Comparison of ENCODE assay signal across 36 mouse cellular contexts in genomic region chr3:67935829-67936228, GRCm38 (mm10). TPM values are rescaled to one million over a fixed set of nuclear protein-coding genes. Genes with fewer than 3 reads are reported as not detected.
"Had no signal": no experiment of that assay in that cellular context is flagged by ENCODE, and none has a peak within 500 bp of the region (broad histone marks: within the 10 kb centered on the region; RNA-seq: fewer than 3 reads in every experiment).

No protein-coding gene starts in this region.

- H3K4me3 ChIP-seq: embryonic facial prominence, embryonic 10.5 days; embryonic facial prominence, embryonic 12.5 days; embryonic facial prominence, embryonic 13.5 days; embryonic facial prominence, embryonic 15.5 days; erythroblast, embryonic 14.5 days; forebrain, embryonic 10.5 days; forebrain, embryonic 12.5 days; forebrain, embryonic 13.5 days; forebrain, embryonic 15.5 days; gastrocnemius, adult 2 months; heart, adult 2 months had no signal

- H3K9me3 ChIP-seq: embryonic facial prominence, embryonic 10.5 days; embryonic facial prominence, embryonic 12.5 days; embryonic facial prominence, embryonic 13.5 days; embryonic facial prominence, embryonic 15.5 days; forebrain, embryonic 10.5 days; forebrain, embryonic 12.5 days; forebrain, embryonic 13.5 days; forebrain, embryonic 15.5 days had no signal

- H3K9ac ChIP-seq: embryonic facial prominence, embryonic 12.5 days; embryonic facial prominence, embryonic 13.5 days; embryonic facial prominence, embryonic 15.5 days; forebrain, embryonic 12.5 days; forebrain, embryonic 13.5 days; forebrain, embryonic 15.5 days; forebrain, postnatal 0 days had no signal

- H3K4me1 ChIP-seq: embryonic facial prominence, embryonic 10.5 days; embryonic facial prominence, embryonic 12.5 days; embryonic facial prominence, embryonic 13.5 days; embryonic facial prominence, embryonic 15.5 days; forebrain, embryonic 12.5 days; forebrain, embryonic 13.5 days had no signal

- ATAC-seq: forebrain, embryonic 13.5 days; forebrain, embryonic 14.5 days; forebrain, embryonic 15.5 days; forebrain, embryonic 16.5 days; forebrain, postnatal 0 days had no signal

- DNase-seq: cerebellum, adult 9-10 months; cerebellum, adult 9-11 months; cerebellum, postnatal 10 days; cerebellum, postnatal 14 days; cerebellum, postnatal 25 days; cerebellum, postnatal 36 days; embryo, embryonic 11 days; forebrain, postnatal 0 days; gastrocnemius, adult 2 months; gastrocnemius, postnatal 10 days; gastrocnemius, postnatal 14 days; gastrocnemius, postnatal 25 days; gastrocnemius, postnatal 36 days; heart, adult 11 months; heart, adult 18-20 months; heart, adult 2 months had no signal

- H3K36me3 ChIP-seq: embryonic facial prominence, embryonic 10.5 days; embryonic facial prominence, embryonic 12.5 days; embryonic facial prominence, embryonic 13.5 days; embryonic facial prominence, embryonic 15.5 days; forebrain, embryonic 10.5 days; forebrain, embryonic 12.5 days; forebrain, embryonic 15.5 days had no signal

- H3K27me3 ChIP-seq: embryonic facial prominence, embryonic 12.5 days; embryonic facial prominence, embryonic 13.5 days; embryonic facial prominence, embryonic 15.5 days; forebrain, embryonic 12.5 days; forebrain, embryonic 13.5 days; forebrain, embryonic 15.5 days had no signal

- H3K4me2 ChIP-seq: embryonic facial prominence, embryonic 12.5 days; embryonic facial prominence, embryonic 13.5 days; embryonic facial prominence, embryonic 15.5 days; forebrain, embryonic 12.5 days; forebrain, embryonic 13.5 days; forebrain, embryonic 15.5 days had no signal

- H3K27ac ChIP-seq: embryonic facial prominence, embryonic 10.5 days; embryonic facial prominence, embryonic 12.5 days; embryonic facial prominence, embryonic 13.5 days; embryonic facial prominence, embryonic 15.5 days; forebrain, embryonic 10.5 days; forebrain, embryonic 12.5 days; forebrain, embryonic 13.5 days; forebrain, embryonic 15.5 days; gastrocnemius, adult 2 months; heart, adult 2 months had no signal

RNA-seq across cellular contexts. Expression of gene Iqschfp, which starts 43.8 kb away (rescaled TPM):
- total RNA-seq: common myeloid progenitor, adult 5-6 weeks; gastrocnemius, adult 18-20 months; gastrocnemius, adult 2 months; gastrocnemius, adult 8-10 months; gastrocnemius, postnatal 10 days; gastrocnemius, postnatal 14 days; gastrocnemius, postnatal 25 days; gastrocnemius, postnatal 36 days; gastrocnemius, postnatal 4 days; granulocyte monocyte progenitor cell, adult 5-6 weeks; heart, adult 18-20 months; heart, adult 2 months; heart, adult 8-10 months had no signal
- polyA plus RNA-seq: embryonic facial prominence, embryonic 13.5 days; erythroblast, embryonic 14.5 days; gonadal fat pad, adult 2 months; heart, adult 2 months had no signal

RNA-seq across cellular contexts. Expression of gene Iqcj, which starts 43.8 kb away (rescaled TPM):
- total RNA-seq: common myeloid progenitor, adult 5-6 weeks; gastrocnemius, adult 18-20 months; gastrocnemius, adult 2 months; gastrocnemius, adult 8-10 months; gastrocnemius, postnatal 10 days; gastrocnemius, postnatal 14 days; gastrocnemius, postnatal 25 days; gastrocnemius, postnatal 36 days; gastrocnemius, postnatal 4 days; granulocyte monocyte progenitor cell, adult 5-6 weeks; heart, adult 18-20 months; heart, adult 2 months; heart, adult 8-10 months had no signal
- polyA plus RNA-seq: embryonic facial prominence, embryonic 10.5 days; embryonic facial prominence, embryonic 11.5 days; embryonic facial prominence, embryonic 13.5 days; embryonic facial prominence, embryonic 14.5 days; embryonic facial prominence, embryonic 15.5 days; erythroblast, embryonic 14.5 days; gonadal fat pad, adult 2 months; heart, adult 2 months had no signal
